Mouse (Mus musculus) neutrophil, adult 5-6 weeks (primary cell): ENCODE data around the gene Adrm1. TPM values are rescaled to one million over a fixed set of nuclear protein-coding genes. Genes with fewer than 3 reads are reported as not detected.
"Not testable (repeated sequence)": the region's sequence is repeated elsewhere in the genome, so short reads cannot be mapped to it uniquely, and the experiment has no call there.

Experiments
- ATAC-seq: fragments of 151-379, 151-347 bp; 2 replicates; pipeline ENCODE4 v1.8.0; 2017; ENCODE audit warnings: mild to moderate bottlenecking, moderate TSS enrichment; ENCODE audit not compliant: insufficient number of reproducible peaks, poor library complexity, low FRiP score, severe bottlenecking; ENCODE audit errors: extremely low read depth
- total RNA-seq: library from RNA; stranded (forward); fragments of 200-1000 nt; gene quantifications from 2 replicates; pipeline ENCODE4 v1.2.3, GENCODE M21; 2017

Gene Adrm1
- 73.4 and 75.9 TPM in 2 replicates for total RNA-seq

DNA sequence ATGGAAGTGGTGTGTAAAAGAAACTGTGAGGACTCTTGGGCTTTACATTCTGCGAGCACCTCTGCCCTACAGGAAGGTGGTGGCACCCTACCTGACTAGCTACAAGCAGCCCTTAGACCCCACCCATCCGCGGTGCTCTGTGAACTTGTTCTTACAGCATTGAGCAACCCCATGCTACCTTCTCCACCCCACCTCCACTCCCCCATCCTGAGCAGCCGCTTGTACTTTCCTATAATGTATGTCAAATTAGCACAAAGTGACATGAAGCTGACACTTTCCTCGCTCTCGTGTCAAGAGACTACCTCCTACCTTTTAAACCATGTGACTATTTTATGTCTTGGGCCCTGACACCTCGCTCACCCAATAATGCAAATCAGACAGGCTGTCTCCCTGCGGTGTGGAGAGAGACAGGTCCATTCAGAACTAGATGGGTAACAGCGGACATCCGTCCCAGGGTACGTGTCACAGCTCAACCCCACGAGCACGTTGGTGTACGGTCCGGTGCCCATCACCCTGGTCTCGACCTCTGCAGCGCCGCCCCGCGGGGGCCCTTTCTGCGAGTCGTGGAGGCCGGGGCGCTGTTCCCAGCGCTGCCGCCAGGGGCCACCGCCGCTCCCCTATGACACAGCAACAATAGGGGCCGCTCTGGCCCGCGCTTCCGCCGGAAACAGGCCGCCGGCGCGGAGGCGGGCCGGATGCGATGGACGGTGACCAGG is at the start of gene Adrm1:
Adrm1 (plus strand) TSS at position 680 of the 716 bp plus-strand sequence.
- ATAC-seq = peak; percentile 80

GRCm38 (mm10) chr2:180124192-180124591 is 47.1 kb upstream of the Adrm1 start:
- ATAC-seq = no peak

- peak; percentile 24; the same call in 1 of the 2 replicates for ATAC-seq
These were observed 45.1 kb upstream of the Adrm1 start for GRCm38 (mm10) chr2:180126195-180126594.

GRCm38 (mm10) chr2:180127675-180128074 is 43.6 kb upstream of the Adrm1 start:
- ATAC-seq = peak; percentile 27; the same call in 1 of the 2 replicates

GRCm38 (mm10) chr2:180133231-180133630 is 38.1 kb upstream of the Adrm1 start:
- no peak for ATAC-seq

GRCm38 (mm10) chr2:180133911-180134310 is 37.4 kb upstream of the Adrm1 start:
- peak; percentile 15; the same call in 1 of the 2 replicates for ATAC-seq

DNA sequence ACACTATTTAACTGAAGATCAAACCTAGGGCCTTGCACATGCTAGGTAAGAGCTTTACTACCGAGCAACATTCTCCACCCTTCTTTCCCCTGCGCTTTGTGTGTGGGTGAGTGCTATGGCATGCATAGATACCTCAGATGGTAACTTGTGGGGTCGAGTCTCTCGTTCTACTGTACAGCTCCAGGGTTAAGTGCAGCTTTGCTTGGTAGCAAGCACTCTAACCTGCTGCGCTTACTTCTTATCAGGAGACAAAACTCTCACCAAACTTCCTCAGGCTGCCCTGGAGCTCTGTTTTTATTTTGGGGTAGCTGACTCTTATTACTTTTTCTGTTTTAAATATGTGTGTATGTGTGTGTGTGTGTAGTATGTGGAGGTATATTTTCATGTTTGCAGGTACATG is 35.9 kb upstream of the Adrm1 start:
- no peak for ATAC-seq

- ATAC-seq = no peak
These were observed 25.2 kb upstream of the Adrm1 start for GRCm38 (mm10) chr2:180146091-180146490.

- no peak for ATAC-seq
These were observed 23.9 kb upstream of the Adrm1 start for GRCm38 (mm10) chr2:180147379-180147778.

DNA sequence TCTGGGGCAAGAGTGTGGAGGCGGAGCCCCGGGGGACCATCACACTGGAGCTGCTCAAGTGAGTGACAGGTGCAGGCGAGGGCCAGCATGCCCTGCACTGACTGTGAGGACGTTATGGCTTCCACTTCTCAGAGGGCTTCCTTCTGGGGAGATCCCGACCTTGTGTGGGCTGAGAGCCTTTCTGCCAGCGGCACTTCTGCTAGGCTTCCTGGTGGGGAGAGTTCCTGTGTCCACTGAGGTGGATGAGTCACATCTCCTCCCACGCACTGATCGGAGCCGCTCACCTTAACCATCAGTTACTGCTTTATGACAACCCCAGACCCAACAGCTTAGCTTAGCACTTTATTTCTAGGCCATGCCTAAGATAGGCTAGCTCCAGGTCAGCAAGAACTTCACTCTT is 22.7 kb upstream of the Adrm1 start:
- ATAC-seq = no peak

DNA sequence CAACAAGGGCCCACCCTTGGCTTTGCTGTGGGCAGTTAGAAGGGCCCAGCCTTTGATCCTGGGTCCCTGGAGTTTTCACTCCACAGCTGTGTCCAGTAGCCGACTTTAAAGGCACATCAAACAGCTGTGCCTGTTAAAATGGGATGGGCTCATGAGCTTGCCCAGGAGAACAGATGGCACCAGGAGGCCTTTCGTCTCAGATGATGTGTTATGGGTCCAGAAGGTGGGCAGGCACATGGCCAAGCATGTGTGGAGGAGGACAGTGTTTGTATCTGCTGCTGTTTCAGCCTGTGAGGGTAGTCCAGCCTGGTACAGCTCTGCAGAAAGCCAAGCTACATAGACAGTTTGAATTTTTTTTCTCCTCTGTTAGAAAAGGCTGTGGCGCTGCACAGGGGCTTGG is 16.5 kb upstream of the Adrm1 start:
- no peak for ATAC-seq

DNA sequence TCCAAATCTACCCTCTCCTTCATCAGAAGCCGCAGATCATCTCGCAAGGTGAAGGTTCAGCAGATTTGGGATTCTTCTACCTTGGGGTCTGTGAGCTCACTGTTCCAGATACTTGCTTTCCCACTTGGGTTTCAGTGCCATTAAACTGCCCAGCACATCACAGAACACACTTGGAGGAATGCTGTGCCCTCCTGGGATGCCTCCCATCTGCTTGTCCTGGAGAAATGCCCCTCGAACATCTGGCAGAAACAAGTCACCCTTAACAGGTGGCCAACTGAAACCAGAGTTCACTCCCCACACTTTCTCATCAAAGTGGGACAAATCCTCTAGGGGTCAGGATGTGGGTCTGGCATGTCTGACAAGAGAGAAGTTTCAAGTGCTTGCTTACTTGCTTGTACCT is 12.7 kb upstream of the Adrm1 start:
- no peak for ATAC-seq

- no peak for ATAC-seq
These were observed 5.4 kb upstream of the Adrm1 start for GRCm38 (mm10) chr2:180165855-180166254.

DNA sequence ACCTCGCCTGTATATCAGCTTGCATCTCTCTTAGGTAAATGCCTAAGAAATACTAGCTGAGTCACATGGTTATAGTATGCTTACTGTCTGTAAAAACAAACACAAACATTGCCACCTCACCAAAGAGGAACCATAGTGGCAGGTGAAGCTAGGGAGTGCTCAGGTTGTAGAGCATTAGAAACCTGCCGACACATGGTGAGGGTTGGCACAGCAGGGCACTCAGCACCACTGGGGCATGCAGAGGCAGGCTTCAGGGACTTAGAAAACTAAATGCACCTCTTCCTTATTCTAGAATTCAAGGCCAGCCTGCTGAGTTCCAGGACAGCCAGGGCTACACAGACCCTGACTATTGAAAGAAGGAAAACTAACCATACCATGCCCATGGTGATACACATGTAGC is 4.4 kb upstream of the Adrm1 start:
- no peak for ATAC-seq

DNA sequence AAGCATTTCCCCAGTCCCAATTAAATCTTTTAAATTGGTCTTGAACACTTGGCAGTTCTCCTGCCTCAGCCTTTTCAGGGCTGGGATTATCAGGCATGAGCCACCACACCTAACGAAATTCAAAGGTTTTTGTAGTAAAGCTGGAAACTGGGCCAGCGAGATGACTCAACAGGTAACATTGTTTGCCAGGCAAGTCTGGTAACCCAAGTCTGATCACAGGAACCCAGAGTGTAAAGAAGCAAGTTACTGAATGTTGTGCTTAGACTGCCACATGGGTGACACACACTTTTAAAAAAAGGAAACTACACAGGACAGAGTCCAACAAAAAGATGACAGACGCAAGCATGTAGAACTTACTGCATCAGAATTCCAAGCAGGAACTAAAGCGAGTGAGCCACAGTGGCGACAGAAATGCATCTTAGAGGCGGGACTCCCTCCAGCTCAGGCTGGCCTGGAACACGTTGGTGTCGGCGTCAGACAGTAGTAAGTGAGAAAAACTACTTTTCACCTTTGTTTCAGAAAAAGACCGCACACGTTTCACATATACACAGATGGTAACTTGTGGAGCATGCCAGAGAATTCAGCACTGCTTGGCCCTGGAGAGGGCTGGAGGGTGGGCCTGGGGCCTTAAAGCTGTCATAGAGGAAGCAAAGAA is 1.0 kb upstream of the Adrm1 start:
- no peak for ATAC-seq

GRCm38 (mm10) chr2:180171522-180172070 is 311 bp downstream of the Adrm1 start:
- ATAC-seq = no peak

GRCm38 (mm10) chr2:180172152-180172551 is 867 bp downstream of the Adrm1 start:
- ATAC-seq = no peak

GRCm38 (mm10) chr2:180173163-180173562 is 1.9 kb downstream of the Adrm1 start:
- ATAC-seq = no peak

GRCm38 (mm10) chr2:180173711-180174110 is 2.4 kb downstream of the Adrm1 start:
- ATAC-seq = not testable (repeated sequence)

DNA sequence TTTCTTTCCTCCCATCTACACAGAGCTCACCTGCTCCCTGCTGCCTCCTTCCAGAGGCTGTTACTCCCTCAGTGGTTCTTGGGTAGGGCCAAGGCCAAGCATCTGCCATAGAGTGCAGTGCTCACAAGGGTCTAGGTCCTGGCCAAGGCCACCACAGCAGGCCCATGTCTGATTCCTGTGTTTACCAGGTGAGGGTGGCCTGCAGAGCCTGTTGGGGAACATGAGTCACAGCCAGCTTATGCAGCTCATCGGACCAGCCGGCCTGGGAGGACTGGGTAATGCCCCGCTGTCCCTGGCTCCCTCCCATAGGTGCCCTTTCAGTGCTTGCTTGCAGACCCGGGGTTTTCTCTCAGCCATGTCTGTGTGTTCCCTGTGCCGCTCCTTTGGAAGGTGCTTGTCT is 2.8 kb downstream of the Adrm1 start:
- no peak for ATAC-seq
